Mouse (Mus musculus) embryo, embryonic 10.5 days (tissue): ENCODE data around the gene Fbxw4.
A peak's percentile ranks its signal among the peaks of the same experiment; 100 is the strongest.

ENCODE experiments used
- DNase-seq: peaks from one replicate; pipeline ENCODE4 v3.0.0-alpha.2; 2015; ENCODE audit warnings: low spot score

Fbxw4 gene

GRCm38 (mm10) chr19:45614928-45615327 lies 45.2 kb downstream of the Fbxw4 start:
- DNase-seq = no peak

DNA sequence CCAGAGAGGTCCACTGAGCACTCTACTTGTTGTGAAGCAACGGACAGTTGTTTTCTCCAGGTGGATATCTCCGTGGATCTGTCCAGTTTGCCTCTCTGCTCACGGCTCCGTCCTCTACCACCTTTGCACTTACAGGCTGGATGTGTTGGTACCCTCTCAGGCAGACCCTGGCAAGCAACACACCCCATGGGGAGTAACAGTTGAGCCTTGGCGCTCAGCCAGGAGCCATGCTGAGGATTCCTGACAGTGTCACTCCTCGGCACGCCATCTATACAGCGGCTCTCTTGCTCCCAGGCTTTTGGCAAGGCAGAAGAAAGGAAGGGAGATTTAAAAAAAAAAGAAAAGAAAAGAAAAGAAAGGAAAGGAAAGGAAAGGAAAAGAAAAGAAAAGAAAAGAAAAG lies 45.7 kb downstream of the Fbxw4 start:
- no peak for DNase-seq

- no peak for DNase-seq
Measured at GRCm38 (mm10) chr19:45610823-45611222, 49.3 kb downstream of the Fbxw4 start.

GRCm38 (mm10) chr19:45608648-45609339 lies 51.3 kb downstream of the Fbxw4 start:
- no peak for DNase-seq

GRCm38 (mm10) chr19:45607479-45607878 lies 52.6 kb downstream of the Fbxw4 start:
- peak; percentile 33 for DNase-seq

- no peak for DNase-seq
Measured at GRCm38 (mm10) chr19:45606701-45607100, 53.4 kb downstream of the Fbxw4 start.

- no peak for DNase-seq
Measured at GRCm38 (mm10) chr19:45602606-45603005, 57.5 kb downstream of the Fbxw4 start.

DNA sequence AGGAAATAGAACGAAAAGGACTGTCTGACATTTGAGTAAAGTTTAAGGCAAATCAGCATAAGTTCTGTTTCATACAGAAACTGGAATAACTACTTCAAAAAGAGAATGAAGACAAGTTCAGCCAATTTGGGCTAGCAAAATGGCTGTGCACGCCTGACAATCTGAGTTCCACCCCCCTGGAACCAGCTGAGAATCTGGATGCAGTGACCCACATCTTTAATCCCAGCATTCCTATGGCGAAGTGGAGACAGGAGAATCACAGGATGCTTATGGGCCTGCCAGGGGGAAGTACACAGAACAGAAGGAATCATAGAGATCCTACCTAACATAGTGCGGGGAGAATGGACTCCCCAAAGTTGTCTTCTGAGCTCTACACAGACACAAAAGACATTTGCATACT lies 63.0 kb downstream of the Fbxw4 start:
- DNase-seq = no peak

DNA sequence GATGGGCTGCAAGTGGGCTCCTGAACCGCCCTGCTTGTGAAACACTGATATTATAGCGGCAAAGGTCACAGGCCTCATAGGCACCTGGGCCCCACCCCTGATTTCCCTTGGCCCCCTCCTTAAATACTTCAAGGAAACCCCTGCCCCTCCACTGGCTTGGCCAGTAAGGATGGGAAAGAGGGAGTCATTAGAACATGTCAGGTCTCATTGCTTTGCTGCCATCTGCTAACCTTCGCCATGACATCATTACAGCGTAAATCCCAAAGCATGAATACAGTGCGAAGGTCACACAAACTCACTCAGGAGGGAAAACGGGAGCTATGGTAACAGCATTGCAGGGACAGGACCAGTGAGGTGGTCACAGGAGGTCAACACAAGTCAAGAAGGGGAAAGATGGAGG lies 63.7 kb downstream of the Fbxw4 start:
- peak; percentile 39 for DNase-seq

- DNase-seq = peak; percentile 59
Measured at GRCm38 (mm10) chr19:45596019-45596418, 64.1 kb downstream of the Fbxw4 start.

GRCm38 (mm10) chr19:45595481-45595880 lies 64.6 kb downstream of the Fbxw4 start:
- no peak for DNase-seq

- no peak for DNase-seq
Measured at GRCm38 (mm10) chr19:45594079-45594478, 66.0 kb downstream of the Fbxw4 start.

DNA sequence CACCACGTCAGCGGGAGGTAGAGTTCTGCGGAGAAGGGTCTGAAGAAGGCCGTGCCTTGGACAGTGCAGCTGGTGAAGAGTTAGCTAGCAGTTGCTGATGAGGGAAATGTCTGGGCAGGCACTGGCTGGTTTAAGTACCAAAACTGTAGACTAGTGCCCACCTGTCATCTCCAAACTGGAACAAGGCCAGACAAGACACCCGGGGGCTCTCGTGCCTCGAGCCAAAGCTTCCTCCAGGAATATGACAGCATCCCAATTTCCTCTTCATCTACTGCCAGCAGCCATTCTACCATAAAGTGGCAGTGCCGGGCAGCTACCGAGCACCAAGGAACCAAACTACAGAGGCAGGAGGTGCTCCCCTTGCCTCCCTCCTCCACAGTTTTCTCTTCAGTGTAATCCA lies 67.2 kb downstream of the Fbxw4 start:
- DNase-seq = no peak

GRCm38 (mm10) chr19:45591704-45592103 lies 68.4 kb downstream of the Fbxw4 start:
- no peak for DNase-seq

- DNase-seq = no peak
Measured at GRCm38 (mm10) chr19:45589761-45590160, 70.4 kb downstream of the Fbxw4 start.

DNA sequence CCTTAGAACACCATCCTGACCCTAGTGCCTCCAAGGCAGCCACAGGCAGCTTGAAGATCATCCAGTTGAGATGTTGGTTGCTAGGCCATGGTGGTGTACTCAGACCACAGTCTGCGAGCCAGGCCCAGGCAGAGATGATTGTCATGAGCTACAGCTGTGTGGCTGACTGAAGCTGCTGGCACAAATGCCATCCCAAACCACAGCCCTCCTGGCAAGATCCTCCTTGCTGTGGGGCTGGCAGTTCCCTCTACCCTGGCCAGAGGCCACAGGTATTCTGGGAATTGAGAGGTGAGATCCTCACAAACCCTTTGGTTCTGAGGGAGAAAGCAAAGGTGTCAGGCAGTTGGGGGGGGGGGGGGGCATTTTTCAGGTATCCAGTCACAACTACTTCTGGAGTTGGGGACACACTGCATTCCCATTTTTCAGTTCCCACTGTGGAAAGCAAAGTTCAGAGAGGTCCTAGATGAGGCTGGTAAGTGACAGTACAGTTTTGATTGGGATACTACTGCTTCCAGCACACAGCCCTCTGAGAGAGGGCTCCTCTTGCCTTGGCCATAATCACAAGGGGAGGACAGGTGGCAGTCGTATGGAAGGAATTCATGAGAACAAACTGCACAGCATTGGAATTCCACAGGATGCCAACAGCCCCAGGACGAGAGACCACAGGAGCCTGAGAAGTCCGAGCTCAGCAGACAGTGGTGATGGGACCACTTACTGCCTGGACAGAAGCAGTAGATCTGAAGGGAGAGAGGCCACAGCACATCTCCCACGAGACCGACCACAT lies 72.4 kb downstream of the Fbxw4 start:
- no peak for DNase-seq

DNA sequence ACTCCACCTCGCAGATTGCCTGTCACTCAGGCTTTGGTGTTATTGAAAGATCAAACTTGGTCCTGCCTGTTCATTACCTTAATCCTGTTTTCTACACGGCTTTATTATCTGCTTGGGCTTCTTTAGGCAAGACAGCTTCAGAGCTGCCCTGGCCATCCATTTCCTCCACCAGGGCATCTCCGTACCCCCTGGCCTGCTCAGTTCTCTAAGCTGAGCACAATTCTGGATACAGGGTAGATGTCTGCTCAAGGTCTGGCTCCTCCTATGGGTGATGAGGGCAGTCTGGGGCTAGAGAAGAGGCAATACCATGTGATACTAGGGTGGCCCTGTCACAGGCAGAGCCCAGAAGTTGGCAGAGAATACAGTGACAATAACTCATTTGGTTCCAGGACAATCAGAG lies 73.3 kb downstream of the Fbxw4 start:
- DNase-seq = no peak

GRCm38 (mm10) chr19:45584856-45585620 lies 75.1 kb downstream of the Fbxw4 start:
- DNase-seq = no peak

DNA sequence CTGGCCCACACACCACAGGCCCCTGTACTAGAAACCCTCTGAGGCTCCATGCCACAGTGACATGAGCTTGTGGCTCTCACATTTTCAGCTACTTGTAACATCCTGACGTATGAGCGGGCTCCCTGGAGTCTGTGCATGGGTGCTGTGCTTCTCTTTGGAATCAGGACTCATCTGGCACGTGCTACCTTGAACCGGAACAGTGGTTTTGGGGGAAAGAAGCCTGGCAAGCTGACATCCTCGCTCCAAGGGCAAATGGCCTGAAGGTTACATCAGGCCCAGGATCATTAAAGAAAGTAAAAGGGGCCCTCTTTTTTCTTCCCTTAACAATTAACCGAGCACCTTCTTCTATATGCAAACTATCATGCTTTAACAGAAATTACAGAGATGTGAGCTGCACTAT lies 77.0 kb downstream of the Fbxw4 start:
- DNase-seq = no peak

DNA sequence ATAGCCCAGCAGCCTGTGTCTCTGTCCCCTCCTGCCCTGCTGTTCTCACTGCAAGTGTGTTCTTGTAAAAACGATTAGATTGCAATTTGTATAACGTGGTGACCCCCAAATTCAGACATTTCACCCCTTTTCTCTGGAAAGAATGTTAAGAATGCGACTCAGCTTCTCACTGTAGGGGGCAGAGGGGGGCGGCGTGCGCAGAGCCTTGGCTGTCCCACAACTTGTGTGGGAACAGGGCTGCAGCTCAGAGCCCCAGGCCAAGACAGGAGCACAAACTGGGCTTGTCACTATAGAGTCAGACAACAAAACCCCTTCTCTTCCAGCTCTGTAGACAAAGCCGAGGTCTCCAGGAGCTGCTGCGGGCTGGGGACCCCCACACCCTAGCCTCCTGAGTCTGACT lies 78.0 kb downstream of the Fbxw4 start:
- DNase-seq = peak; percentile 30

DNA sequence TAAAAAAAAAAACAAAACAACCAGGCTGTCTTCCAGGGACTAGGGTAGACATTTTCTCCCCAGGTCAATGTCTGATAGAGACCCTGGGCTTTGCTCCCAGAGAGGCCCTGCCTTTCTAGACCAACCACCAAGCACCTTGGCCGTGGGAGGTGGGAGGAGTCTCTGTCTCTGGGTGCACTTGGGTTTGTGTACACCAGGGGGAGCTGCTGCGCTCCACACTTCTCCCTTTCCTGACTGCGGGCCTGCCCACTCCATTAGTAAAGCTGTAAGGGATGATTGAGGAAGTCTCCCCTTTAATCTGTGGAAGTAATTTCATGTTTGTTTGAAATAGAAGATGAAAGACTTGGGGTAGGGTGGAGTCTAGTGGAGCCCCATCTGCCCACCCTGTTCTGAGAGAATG lies 78.9 kb downstream of the Fbxw4 start:
- peak; percentile 75 for DNase-seq

GRCm38 (mm10) chr19:45580235-45580634 lies 79.9 kb downstream of the Fbxw4 start:
- no peak for DNase-seq

- DNase-seq = no peak
Measured at GRCm38 (mm10) chr19:45579416-45579815, 80.7 kb downstream of the Fbxw4 start.
